Mouse (Mus musculus) adrenal gland, postnatal 4 days (tissue): ENCODE results near the gene Cryzl1. TPM values are rescaled to one million over a fixed set of nuclear protein-coding genes. Genes with fewer than 3 reads are reported as not detected.

Source experiments
- DNase-seq, 2 experiments: peaks; one replicate each; pipeline ENCODE4 v3.0.0; 2021 to 2022; ENCODE audit warnings: low spot score in 2 of 2, mixed read lengths in 2 of 2
- long read RNA-seq, 2 experiments: library from polyadenylated mRNA; stranded (forward); transcript quantifications; one replicate each; pipeline ENCODE4 v2.0.0; 2021
- total RNA-seq, 2 experiments: library from RNA; stranded (reverse); gene quantifications; 2 replicates each; pipeline ENCODE4 v1.2.3; 2021

Cryzl1 gene
- total RNA-seq: 10 to 100 TPM; 61.0 to 67.9 TPM
- long read RNA-seq, experiment 1, transcript Cryzl1-201 (13 exons, 1,965 nt): major isoform, 40 of 58 reads
- long read RNA-seq, experiment 1, partial matches to known transcripts: 5 of 58 reads
- long read RNA-seq, experiment 1, other reads (novel, unspliced or antisense): 12 of 58 reads
- long read RNA-seq, experiment 2, transcript Cryzl1-201 (13 exons, 1,965 nt): major isoform, 43 of 87 reads
- long read RNA-seq, experiment 2, partial matches to known transcripts: 11 of 87 reads
- long read RNA-seq, experiment 2, other reads (novel, unspliced or antisense): 30 of 87 reads

DNA sequence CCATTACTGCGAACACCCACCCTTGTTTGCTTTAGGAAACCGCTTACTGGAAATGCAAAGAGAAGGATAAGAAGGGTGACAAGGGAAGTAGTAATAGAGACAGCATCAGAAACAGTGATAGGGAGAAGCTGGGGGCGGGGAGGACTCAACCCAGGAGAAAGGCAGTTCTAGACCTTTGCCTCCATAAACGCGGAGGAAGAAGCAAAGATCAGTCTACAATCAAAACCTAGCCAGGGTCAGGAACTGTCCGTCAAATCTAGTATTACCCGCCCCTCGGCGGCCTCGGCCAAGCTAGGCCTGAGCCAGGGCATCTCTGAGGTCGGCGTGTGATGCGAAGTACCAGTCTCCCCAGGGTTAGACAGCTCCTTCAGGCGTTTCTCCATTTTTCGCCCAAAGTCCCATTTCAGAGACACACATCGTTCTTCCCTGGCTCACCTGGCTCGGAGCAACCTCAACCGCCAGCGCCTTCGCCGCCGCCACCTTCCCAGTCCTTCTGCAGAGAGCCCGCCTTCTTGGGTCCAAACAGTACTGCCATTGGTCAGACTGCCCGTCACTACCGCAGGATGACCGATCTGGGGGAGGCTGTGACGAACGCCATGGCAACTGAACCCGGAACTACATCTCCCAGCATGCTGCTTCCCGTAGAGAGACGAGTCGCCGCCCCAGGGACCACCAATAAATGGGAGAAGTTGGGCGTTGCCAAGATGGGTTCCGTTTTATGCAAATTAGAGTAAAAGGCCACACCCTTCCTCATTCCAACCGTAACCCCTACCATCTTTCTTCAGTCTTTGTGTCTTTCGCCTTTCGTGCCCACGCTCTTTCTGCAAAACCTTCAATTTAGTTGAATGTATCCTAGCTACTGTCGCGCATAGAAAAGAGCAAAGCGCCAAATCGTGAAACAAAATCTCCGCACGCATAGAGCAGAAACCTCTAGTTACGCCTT, at the start of gene Cryzl1:
Gene Cryzl1 (minus strand): TSS at position 853 of the 943 bp plus-strand sequence.
- peak; percentile 82 to 88 for DNase-seq

- no peak for DNase-seq
Observed at GRCm38 (mm10) chr16:91772586-91772985, 43.8 kb upstream of the Cryzl1 start.

DNA sequence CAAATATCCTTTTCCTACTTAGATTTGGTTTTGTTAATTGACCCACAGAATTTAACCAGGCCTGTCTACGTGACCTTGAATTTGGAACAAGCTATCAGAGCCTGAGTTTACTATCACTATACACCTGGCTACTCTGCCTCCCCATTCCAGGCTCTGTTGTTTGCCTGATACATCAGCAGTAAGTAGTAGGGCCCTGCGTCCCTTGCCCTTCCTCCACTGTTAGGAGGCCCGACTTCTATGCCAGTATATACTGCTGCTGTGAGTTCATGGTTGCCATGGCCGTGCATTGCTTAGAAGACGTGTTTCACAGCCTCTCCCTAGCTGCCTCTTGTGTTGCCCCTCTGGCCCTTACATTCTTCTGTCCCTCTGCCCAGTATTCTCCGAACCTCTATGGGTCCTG, 42.6 kb upstream of the Cryzl1 start:
- DNase-seq: no peak

- DNase-seq: no peak
Observed at GRCm38 (mm10) chr16:91770662-91771061, 41.9 kb upstream of the Cryzl1 start.

- no peak for DNase-seq
Observed at GRCm38 (mm10) chr16:91769911-91770310, 41.1 kb upstream of the Cryzl1 start.

DNA sequence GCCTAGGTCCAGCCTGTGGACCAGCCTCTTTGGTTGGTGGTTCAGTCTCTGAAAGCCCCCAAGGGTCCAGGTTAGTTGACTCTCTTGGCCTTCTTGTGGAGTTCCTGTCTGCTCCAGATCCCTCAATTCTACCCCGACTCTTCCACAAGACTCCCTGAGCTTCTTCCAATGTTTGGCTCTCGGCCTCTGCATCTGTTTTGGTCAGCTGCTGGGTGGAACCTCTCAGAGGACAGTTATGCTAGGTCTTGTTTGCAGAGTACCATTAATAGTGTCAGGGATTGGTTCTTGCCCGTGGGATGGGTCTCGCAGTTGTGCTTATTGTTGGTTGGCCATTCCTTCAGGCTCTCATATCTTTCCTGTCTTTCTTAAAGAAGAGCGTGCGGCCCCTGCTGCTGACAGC, 39.8 kb upstream of the Cryzl1 start:
- DNase-seq: no peak

- peak in 1 of 2 experiments; percentile 24 for DNase-seq
Observed at GRCm38 (mm10) chr16:91767165-91767701, 38.5 kb upstream of the Cryzl1 start.

- no peak for DNase-seq
Observed at GRCm38 (mm10) chr16:91765816-91766210, 37.0 kb upstream of the Cryzl1 start.

DNA sequence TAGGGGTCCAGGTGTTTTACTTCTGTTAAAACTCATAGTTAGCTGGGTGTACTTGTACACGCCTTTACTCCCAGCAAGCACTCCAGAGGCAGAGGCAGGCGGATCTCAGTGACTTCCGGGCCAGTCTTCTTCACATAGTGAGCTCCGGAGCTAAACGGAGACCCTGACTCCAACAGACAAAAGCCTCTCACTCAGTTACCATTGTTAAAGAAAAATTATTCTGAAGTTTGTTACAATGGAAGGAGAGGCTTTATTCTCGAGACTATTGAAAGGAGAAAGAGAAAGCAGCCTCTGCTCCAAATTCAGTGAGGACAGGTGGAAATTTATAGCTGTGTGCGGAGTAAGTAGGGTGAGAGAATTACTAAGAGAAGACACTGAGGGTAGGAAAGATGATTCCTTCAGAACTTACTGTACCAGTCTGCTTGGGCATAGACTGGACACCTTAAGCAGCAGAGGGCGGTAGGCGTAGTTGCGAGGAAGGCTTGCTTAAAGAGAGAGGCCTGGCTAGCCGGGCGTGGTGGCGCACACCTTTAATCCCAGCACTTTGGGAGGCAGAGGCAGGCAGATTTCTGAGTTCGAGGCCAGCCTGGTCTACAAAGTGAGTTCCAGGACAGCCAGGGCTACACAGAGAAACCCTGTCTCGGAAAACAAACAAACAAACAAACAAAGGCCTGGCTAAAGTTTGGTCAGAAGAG, 36.5 kb upstream of the Cryzl1 start:
- DNase-seq: no peak

DNA sequence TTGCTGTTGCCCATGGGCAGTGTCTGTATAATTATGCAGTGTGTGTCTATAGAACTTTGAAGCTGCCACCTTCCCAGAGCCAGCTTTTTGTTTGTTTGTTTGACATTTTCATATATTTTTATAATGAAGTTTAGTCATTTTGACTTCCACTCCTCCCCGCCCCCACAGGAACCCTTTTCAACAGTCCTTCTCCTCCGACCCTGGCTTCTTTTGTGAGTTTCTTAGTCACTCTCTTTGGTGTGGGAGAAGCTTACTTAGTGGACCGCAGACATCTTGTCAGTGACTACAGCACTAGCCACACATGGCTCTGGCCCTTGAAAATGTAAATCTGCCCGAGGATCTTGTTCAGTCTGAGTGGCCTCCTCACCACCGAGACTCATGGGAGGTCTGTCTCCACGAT, 35.6 kb upstream of the Cryzl1 start:
- no peak for DNase-seq

DNA sequence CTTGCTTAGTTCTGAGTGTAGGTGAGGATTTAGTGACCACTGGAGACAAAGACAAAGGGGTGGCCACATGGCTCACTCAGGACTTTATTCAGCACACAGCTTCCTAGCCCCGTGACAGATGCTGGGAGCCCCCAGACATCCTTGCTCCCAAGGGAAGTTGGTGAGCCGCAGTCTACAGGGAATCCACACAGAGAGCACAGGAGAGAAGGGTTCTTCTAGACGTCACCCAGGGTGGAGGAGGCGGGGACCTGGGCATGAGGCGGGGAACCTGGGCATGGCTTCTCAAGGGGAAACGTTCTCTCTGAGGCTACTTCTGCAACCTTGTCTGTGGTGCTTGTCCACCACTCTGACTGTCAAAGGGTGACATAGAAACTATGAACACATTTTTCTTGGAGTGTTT, 35.2 kb upstream of the Cryzl1 start:
- no peak for DNase-seq

DNA sequence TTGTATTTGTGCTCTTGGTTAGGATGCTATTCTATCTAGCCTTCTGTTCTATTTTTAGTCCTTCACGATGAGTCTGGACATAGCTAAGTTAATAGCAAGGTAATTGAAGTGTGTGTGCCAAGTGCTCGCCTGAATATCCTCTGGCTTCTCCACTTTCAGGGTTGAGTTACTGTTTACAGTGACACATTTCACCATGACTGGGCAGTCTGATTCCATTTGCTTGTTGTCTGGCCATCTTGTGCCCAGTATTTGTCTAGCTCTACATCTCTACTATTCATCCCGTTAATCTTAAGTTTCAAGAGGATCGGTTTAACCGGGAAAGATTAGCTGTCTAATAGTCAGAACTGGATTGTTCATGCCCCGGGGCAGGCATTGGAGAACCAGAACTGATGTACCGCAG, 33.7 kb upstream of the Cryzl1 start:
- no peak for DNase-seq

GRCm38 (mm10) chr16:91761761-91762160, 33.0 kb upstream of the Cryzl1 start:
- DNase-seq: no peak

DNA sequence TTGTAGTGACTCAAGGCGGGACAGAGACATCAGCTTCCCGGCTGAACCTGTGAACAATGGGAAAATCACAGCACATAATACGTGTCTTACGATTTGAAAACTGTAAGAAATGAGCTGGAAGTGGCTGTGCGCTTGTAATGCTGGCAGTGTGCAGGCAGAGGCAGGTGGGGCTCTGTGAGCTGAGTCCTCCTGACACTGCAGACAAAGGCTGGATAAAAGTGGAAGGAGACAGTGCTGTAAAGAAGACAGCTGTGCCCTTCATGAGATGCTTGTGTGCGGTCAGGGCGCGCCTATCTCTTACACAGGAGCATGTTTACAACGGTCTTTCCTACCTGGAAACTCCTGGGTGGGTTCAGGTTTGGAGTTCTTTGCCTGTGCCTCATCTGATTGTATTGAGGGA, 32.4 kb upstream of the Cryzl1 start:
- DNase-seq: no peak

GRCm38 (mm10) chr16:91754957-91755356, 26.2 kb upstream of the Cryzl1 start:
- DNase-seq: no peak

DNA sequence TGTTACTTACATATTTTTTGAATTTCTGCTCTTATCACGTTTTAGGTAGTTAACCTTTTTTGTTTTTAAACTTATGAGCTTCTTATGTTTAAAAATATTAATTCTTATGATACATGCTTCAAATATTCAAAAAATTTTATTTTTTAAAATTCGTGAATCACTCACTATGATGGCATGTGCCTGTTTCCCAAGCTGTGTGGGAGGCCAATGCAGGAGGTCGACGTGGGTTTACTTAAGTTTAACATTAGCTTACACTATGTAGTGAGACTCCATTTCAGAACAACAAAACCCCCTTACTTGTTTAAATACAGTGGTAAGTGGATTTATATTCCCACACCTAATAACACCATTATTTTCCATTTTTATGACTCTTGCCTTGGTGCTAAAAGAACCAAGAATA, 24.8 kb upstream of the Cryzl1 start:
- DNase-seq: no peak

- no peak for DNase-seq
Observed at GRCm38 (mm10) chr16:91751644-91752385, 23.0 kb upstream of the Cryzl1 start.

DNA sequence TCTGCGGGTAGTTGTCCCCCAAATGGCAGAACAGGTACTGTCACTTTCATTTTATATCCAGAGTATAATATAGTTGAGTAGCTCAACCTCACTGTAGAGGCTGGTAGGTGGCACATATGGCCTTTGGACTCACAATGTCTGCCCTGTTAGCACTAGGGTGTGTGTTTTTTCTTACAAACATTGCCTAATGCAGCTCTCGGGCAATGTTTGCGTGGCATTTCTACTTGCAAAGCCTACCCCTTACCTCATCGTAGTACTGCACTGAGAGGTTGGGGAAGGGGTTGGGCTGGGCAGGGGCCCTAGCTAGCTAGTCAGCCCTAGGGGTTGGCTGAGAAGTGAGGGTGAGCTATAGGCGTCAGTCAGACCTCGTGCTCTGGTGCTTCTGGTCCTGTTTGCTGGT, 18.8 kb upstream of the Cryzl1 start:
- no peak for DNase-seq

- DNase-seq: no peak
Observed at GRCm38 (mm10) chr16:91746101-91746950, 17.6 kb upstream of the Cryzl1 start.

- DNase-seq: no peak
Observed at GRCm38 (mm10) chr16:91743055-91743454, 14.3 kb upstream of the Cryzl1 start.
